Mouse (Mus musculus): ENCODE data around the gene Galnt14. TPM values are rescaled to one million over a fixed set of nuclear protein-coding genes. Genes with fewer than 3 reads are reported as not detected.

The Galnt14 gene
- polyA plus RNA-seq, 2 experiments: 3.0 to 4.9 TPM

DNA sequence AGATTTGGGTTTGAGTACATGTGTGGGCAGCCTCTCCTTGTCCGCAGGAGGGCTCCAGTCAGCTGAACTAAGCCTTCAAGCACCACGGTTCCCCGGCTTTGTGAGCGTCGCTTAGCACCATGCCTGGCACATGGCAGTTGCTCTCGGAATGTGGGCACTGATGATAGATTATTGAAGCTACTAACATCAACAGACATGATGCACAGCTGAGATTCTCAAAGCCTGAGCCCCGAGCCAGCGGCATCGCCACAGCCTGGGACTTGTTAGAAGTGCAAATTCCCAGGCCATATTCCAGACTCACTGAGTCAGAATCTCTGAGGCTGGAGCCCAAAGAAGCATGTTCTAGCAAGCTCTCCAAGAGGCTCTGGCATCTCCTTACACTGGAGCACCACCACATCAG lies 168.3 kb downstream of the Galnt14 start:
- Histone ChIP-seq H3K27ac (replicated peaks; ENCODE audit: low read depth, low read length) (no peak overlapping the region), H3K4me1 (ENCODE audit: control insufficient read depth, insufficient read depth, low read length) (no peaks in the 10 kb centered on the region), H3K27me3 (ENCODE audit: control insufficient read depth, insufficient read depth, low read length) (no peaks in the 10 kb centered on the region), H3K9ac (ENCODE audit: low read depth, low read length, severe bottlenecking) (no peak overlapping the region), H3K36me3 (ENCODE audit: control insufficient read depth, insufficient read depth, low read length) (no peaks in the 10 kb centered on the region), H3K9me3 (ENCODE audit: control insufficient read depth, low read length) (no peaks in the 10 kb centered on the region), H3K4me3 (replicated peaks; ENCODE audit: low read length) (no peak overlapping the region), H3K4me2 (replicated peaks; ENCODE audit: low read depth, low read length, severe bottlenecking) (no peak overlapping the region)
- DNase-seq (ENCODE audit: low spot score) (no peak), ATAC-seq (ENCODE audit: low FRiP score, low read depth) (no peak)
- WGBS: 75% methylated on average over 9 of the region's 9 CpGs
- no peak for TF ChIP-seq POLR2A (IDR thresholded peaks at IDR 0.05; ENCODE audit: borderline replicate concordance, extremely low read depth, insufficient read depth, insufficient read length)

DNA sequence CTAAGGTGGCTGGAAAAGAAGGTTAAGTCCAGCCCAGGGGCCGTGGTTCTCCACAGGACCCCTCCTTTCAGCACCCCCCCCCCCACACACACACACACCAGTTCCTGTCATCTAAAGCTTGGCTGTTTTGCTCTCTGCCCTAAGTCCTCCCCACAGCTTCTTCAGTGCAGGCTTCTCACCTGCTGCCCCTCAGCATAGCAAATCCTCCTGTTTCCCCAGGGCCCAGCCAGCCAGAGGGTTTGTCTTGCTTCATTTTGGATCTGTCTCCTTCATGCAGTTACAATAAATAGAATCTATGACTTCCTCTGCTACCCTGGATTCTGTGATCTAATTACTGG lies 169.1 kb downstream of the Galnt14 start:
- Histone ChIP-seq H3K4me3 (replicated peaks; ENCODE audit: low read length) (no peak overlapping the region), H3K9ac (ENCODE audit: low read depth, low read length, severe bottlenecking) (no peak overlapping the region), H3K27ac (replicated peaks; ENCODE audit: low read depth, low read length) (no peak overlapping the region), H3K27me3 (ENCODE audit: control insufficient read depth, insufficient read depth, low read length) (no peaks in the 10 kb centered on the region), H3K4me2 (replicated peaks; ENCODE audit: low read depth, low read length, severe bottlenecking) (no peak overlapping the region), H3K36me3 (ENCODE audit: control insufficient read depth, insufficient read depth, low read length) (no peaks in the 10 kb centered on the region), H3K4me1 (ENCODE audit: control insufficient read depth, insufficient read depth, low read length) (no peaks in the 10 kb centered on the region), H3K9me3 (ENCODE audit: control insufficient read depth, low read length) (no peaks in the 10 kb centered on the region)
- TF ChIP-seq POLR2A (IDR thresholded peaks at IDR 0.05; ENCODE audit: borderline replicate concordance, extremely low read depth, insufficient read depth, insufficient read length): no peak
- ATAC-seq (ENCODE audit: low FRiP score, low read depth): no peak
- DNase-seq (ENCODE audit: low spot score): no peak
- 0% methylated on average over 1 of the region's 1 CpGs for WGBS

DNA sequence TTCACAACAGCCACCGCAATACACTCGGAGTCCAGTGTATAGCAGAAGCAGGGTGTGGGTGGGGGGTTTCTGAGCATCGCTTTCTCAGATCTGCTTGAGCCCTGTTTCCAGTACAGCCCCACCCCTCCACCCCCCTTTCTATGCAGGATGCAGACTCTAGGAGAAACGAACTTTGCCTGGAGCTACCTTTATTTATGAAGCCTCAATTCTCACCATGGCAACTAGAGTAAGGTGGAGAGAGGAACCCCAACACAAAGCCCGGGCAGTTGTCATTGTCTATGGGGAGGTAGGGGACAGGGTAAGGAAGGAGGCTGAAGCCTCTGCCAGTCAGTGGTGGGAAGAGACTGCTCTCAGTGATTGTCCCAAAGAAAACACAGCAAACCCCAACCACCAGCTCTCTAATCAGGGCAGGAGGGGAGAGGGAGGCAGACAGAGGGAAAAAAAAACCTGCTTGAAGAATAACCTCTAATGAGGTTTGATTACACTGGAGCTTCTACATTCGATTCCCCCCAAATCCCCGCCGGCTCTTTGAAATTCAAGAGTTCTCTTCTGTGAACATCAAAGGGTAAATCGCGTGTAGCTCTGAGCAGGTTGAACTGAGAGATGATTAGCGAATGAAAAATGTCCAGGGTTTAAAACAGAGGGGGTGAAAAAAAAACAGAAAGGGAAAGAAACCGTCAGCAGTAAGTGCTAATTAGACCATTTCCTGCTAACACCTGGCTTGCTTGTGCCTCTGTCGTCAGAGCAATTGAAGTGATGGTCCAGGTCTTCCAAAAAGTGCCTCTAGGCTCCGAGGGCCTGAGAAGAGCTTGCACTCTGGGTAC lies 169.6 kb downstream of the Galnt14 start:
- Histone ChIP-seq H3K36me3 (ENCODE audit: control insufficient read depth, insufficient read depth, low read length) (no peaks in the 10 kb centered on the region), H3K4me1 (ENCODE audit: control insufficient read depth, insufficient read depth, low read length) (no peaks in the 10 kb centered on the region), H3K4me3 (replicated peaks; ENCODE audit: low read length) (no peak overlapping the region), H3K4me2 (replicated peaks; ENCODE audit: low read depth, low read length, severe bottlenecking) (no peak overlapping the region), H3K27me3 (ENCODE audit: control insufficient read depth, insufficient read depth, low read length) (no peaks in the 10 kb centered on the region), H3K9ac (ENCODE audit: low read depth, low read length, severe bottlenecking) (no peak overlapping the region), H3K9me3 (ENCODE audit: control insufficient read depth, low read length) (no peaks in the 10 kb centered on the region), H3K27ac (replicated peaks; ENCODE audit: low read depth, low read length) (no peak overlapping the region)
- WGBS: 19% methylated on average over 14 of the region's 14 CpGs
- ATAC-seq (ENCODE audit: low FRiP score, low read depth) (no peak), DNase-seq (ENCODE audit: low spot score) (no peak)
- TF ChIP-seq POLR2A (IDR thresholded peaks at IDR 0.05; ENCODE audit: borderline replicate concordance, extremely low read depth, insufficient read depth, insufficient read length): no peak

DNA sequence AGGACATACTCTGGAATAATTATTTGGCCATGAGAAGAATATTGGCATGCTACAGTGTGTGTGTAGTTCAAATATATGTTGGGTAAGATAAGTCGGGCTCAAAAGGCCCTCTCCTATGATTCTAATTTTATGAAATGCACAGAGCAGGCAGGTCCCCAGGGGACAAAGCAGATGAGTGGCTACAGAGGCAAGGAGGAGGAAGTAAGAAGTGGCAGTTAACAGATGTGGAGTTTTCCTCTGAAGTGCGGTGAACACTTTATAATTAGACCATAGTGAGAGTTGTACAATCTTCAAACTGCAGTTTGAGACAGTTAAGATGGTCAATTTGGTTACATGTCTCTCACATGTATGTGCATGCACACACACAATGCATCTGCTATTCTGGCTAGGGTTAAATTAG lies 178.4 kb downstream of the Galnt14 start:
- no peak for DNase-seq (ENCODE audit: low spot score)
- Histone ChIP-seq H3K4me1 (ENCODE audit: control insufficient read depth, insufficient read depth, low read length) (no peaks in the 10 kb centered on the region), H3K9me3 (ENCODE audit: control insufficient read depth, low read length) (no peaks in the 10 kb centered on the region), H3K4me3 (replicated peaks; ENCODE audit: low read length) (no peak overlapping the region), H3K27me3 (ENCODE audit: control insufficient read depth, insufficient read depth, low read length) (no peaks in the 10 kb centered on the region), H3K36me3 (ENCODE audit: control insufficient read depth, insufficient read depth, low read length) (no peaks in the 10 kb centered on the region), H3K4me2 (replicated peaks; ENCODE audit: low read depth, low read length, severe bottlenecking) (no peak overlapping the region), H3K27ac (replicated peaks; ENCODE audit: low read depth, low read length) (no peak overlapping the region), H3K9ac (ENCODE audit: low read depth, low read length, severe bottlenecking) (no peak overlapping the region)
- 57% methylated on average over 2 of the region's 2 CpGs for WGBS
- no peak for ATAC-seq (ENCODE audit: low FRiP score, low read depth)
- no peak for TF ChIP-seq POLR2A (IDR thresholded peaks at IDR 0.05; ENCODE audit: borderline replicate concordance, extremely low read depth, insufficient read depth, insufficient read length)

DNA sequence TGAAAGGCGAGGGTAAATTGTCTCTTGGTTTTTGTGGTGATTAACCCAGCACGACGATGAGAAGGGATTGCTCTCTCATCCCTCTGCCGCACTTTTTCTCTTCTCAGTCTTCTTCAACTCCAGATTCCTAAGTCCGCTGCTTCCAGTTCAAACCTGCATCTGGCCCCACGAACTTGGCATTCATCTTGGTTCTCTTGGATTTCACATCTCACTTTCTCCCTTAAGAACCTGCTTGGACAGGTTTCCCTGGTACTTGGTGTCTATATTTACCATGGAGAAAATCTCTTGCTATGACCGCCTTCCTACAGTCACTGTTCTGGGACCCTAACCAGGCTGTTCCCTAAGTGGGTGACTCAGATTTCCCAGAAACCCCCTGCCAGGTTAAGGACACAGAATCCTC lies 188.1 kb downstream of the Galnt14 start:
- no peak for TF ChIP-seq POLR2A (IDR thresholded peaks at IDR 0.05; ENCODE audit: borderline replicate concordance, extremely low read depth, insufficient read depth, insufficient read length)

More for the DNA sequence above, 188.1 kb downstream of the Galnt14 start:
- H3K36me3 ChIP-seq (ENCODE audit: control insufficient read depth, insufficient read depth, low read length): no peaks in the 10 kb centered on the region
- H3K4me3 ChIP-seq (replicated peaks; ENCODE audit: low read length): no peak overlapping the region
- H3K4me2 ChIP-seq (replicated peaks; ENCODE audit: low read depth, low read length, severe bottlenecking): no peak overlapping the region
- no peak for ATAC-seq (ENCODE audit: low FRiP score, low read depth)
- no peaks in the 10 kb centered on the region for H3K27me3 ChIP-seq (ENCODE audit: control insufficient read depth, insufficient read depth, low read length)
- WGBS: 83% methylated on average over 7 of the region's 7 CpGs
- no peaks in the 10 kb centered on the region for H3K4me1 ChIP-seq (ENCODE audit: control insufficient read depth, insufficient read depth, low read length)
- DNase-seq (ENCODE audit: low spot score): no peak
- H3K9ac ChIP-seq (ENCODE audit: low read depth, low read length, severe bottlenecking): no peak overlapping the region
- H3K9me3 ChIP-seq (ENCODE audit: control insufficient read depth, low read length): no peaks in the 10 kb centered on the region
- H3K27ac ChIP-seq (replicated peaks; ENCODE audit: low read depth, low read length): no peak overlapping the region
